Mouse (Mus musculus) cortical plate, adult 2 months (tissue): Measurements from ENCODE around the gene Polr2b.

Experiments
- CTCF ChIP-seq: fragments of 200-500 bp; IDR thresholded peaks from 2 replicates; pipeline ENCODE4 v1.5.1; 2011; ENCODE audit warnings: mild to moderate bottlenecking, control low read depth, low read length; ENCODE audit not compliant: insufficient read depth; ENCODE audit errors: extremely low read depth
- POLR2A ChIP-seq: fragments of 200-500 bp; IDR thresholded peaks from 2 replicates; pipeline ENCODE4 v1.6.1; 2011; ENCODE audit warnings: mild to moderate bottlenecking, low read length, control low read depth; ENCODE audit not compliant: insufficient read depth; ENCODE audit errors: extremely low read depth

GRCm38 (mm10) chr5:77289686-77290085, 20.3 kb upstream of the Polr2b start:
- no peak for TF ChIP-seq CTCF
- TF ChIP-seq POLR2A: no peak
